Mouse (Mus musculus) small intestine, adult 2 months (tissue): ENCODE results near the gene Retn. TPM values are rescaled to one million over a fixed set of nuclear protein-coding genes. Genes with fewer than 3 reads are reported as not detected.

ENCODE experiments used
- H3K27ac ChIP-seq: fragments of 200-500 bp; 2 replicates; pipeline ENCODE4 v1.5.1; 2012; ENCODE audit warnings: low read depth, low read length, control low read depth, inconsistent platforms; ENCODE audit not compliant: insufficient read depth
- H3K27me3 ChIP-seq: fragments of 200-500 bp; 2 replicates; pipeline ENCODE4 v1.6.1; 2012; ENCODE audit warnings: mild to moderate bottlenecking, moderate library complexity, low read length, inconsistent platforms; ENCODE audit not compliant: control insufficient read depth, insufficient read depth
- H3K36me3 ChIP-seq: fragments of 200-500 bp; 2 replicates; pipeline ENCODE4 v1.6.1; 2012; ENCODE audit warnings: mild to moderate bottlenecking, low read length, control low read depth, inconsistent platforms; ENCODE audit not compliant: control insufficient read depth, insufficient read depth
- H3K4me1 ChIP-seq: fragments of 200-500 bp; 2 replicates; pipeline ENCODE4 v1.6.1; 2012; ENCODE audit warnings: low read length, inconsistent platforms, mixed read lengths; ENCODE audit not compliant: control insufficient read depth, insufficient read depth, insufficient read length
- H3K4me3 ChIP-seq: fragments of 200-500 bp; 2 replicates; pipeline ENCODE4 v1.5.1; 2012; ENCODE audit warnings: low read depth, mild to moderate bottlenecking, control low read depth, inconsistent platforms, low read length, moderate library complexity
- CTCF ChIP-seq: fragments of 200-500 bp; IDR thresholded peaks from 2 replicates; pipeline ENCODE4 v1.5.1; 2012; ENCODE audit warnings: low read depth, mild to moderate bottlenecking, control low read depth, inconsistent platforms, low read length, moderate library complexity, mixed read lengths; ENCODE audit not compliant: insufficient replicate concordance, insufficient read length; ENCODE audit errors: extremely low read depth
- POLR2A ChIP-seq: fragments of 200-500 bp; IDR thresholded peaks from 2 replicates; pipeline ENCODE4 v1.6.1; 2012; ENCODE audit warnings: low read depth, mild to moderate bottlenecking, control low read depth, inconsistent platforms, low read length, moderate library complexity
- WGBS: fragments of 180-500 bp; shearing (Covaris S2); methylation state at CpG from one replicate; pipeline ENCODE4 v1.1.7; 2018; 5-methylcytosine and 5-hydroxymethylcytosine counted together
- polyA plus RNA-seq: library from polyadenylated mRNA; depleted of rRNA; stranded (reverse); fragments of >200 nt; gene quantifications from 2 replicates; pipeline ENCODE4 v1.2.3, GENCODE M21; 2012

The Retn gene
- polyA plus RNA-seq, 1 experiment: 0.38 TPM

DNA sequence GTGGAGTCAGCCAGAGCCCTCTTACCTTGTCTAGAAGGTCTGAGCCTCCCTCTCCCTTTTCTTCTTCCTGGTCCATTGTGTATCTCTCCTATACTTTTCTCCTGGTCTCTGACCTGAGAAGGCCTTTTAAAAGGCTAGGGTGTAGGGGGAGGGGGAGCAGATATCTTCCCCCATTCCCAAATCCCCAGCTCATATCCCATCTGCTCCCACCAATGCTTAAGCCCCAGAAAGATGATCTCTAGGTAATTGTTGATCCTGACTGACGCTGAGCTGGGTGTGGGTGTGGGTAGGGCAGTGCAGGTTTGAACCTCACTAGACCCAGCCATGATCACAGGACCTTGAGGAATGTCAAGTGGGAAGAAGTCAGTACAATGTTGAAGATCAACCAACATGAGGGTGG, 30.1 kb upstream of the Retn start, which contains the start of gene Pcp2:
Pcp2 (minus strand) TSS at position 101 of the 400 bp plus-strand sequence.
- TF ChIP-seq CTCF (no peak), POLR2A (no peak)
- H3K4me3 ChIP-seq: no peak within 1 kb of the TSS
- peaks cover 4% of the 10 kb centered on the region; the same call in 1 of the 2 replicates for H3K4me1 ChIP-seq
- WGBS: 81% methylated on average over 1 of the region's 1 CpGs
- no peak within 1 kb of the TSS for H3K27ac ChIP-seq
- H3K27me3 ChIP-seq: no peaks in the 10 kb centered on the region
- 0 out of 2 replicates have a peak, but pooled peaks cover 2% of the 10 kb centered on the region for H3K36me3 ChIP-seq

DNA sequence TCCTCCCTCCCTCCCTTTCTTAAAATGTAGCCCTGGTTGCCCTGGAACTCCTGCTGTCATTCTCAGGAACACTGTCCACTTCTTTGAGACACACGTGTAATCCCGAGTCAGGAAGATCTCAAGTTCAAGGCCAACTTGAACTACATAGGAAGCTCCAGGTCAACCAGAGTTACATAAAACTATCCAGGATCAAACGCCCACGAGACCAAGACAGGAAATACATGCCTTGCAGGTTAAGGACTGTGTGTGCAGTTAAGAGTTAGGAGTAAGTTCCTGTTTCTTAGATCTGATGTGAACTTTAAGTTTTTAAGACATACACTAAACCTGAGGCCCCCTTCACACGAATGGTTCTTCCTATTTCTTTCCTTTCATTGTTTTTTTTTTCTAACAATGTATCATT, 28.6 kb upstream of the Retn start:
- no peak overlapping the region for H3K4me3 ChIP-seq
- H3K36me3 ChIP-seq: 0 out of 2 replicates have a peak, but pooled peaks cover 2% of the 10 kb centered on the region
- TF ChIP-seq POLR2A (no peak), CTCF (no peak)
- WGBS: 53% methylated on average over 5 of the region's 5 CpGs
- no peak overlapping the region for H3K27ac ChIP-seq
- H3K27me3 ChIP-seq: no peaks in the 10 kb centered on the region
- H3K4me1 ChIP-seq: peaks cover 2% of the 10 kb centered on the region; the same call in 1 of the 2 replicates

DNA sequence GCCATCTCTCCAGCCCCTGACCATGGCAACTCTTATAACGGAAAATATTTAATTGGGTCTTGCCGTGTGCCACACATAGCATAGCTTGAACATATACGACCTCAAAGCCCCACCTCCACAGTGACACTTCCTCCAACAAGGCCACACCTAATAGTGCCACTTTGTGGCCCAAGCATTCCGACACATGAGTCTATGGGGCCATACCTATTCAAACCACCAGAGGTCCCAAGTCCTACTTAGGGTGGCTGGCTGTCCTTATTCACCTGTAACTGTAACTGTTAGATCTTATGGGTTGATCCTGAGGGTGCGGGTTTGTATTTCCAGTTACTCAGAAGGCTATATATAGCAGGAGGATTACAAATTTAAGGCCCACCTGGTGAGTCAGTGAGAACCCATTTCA, 27.6 kb upstream of the Retn start:
- WGBS: 27% methylated on average over 5 of the region's 5 CpGs
- Histone ChIP-seq H3K27me3 (no peaks in the 10 kb centered on the region), H3K36me3 (0 out of 2 replicates have a peak, but pooled peaks cover 2% of the 10 kb centered on the region), H3K4me1 (no peaks in the 10 kb centered on the region), H3K27ac (no peak overlapping the region), H3K4me3 (no peak overlapping the region)
- TF ChIP-seq CTCF: peak; percentile 16; the same call in 1 of the 2 replicates
- TF ChIP-seq POLR2A: no peak

DNA sequence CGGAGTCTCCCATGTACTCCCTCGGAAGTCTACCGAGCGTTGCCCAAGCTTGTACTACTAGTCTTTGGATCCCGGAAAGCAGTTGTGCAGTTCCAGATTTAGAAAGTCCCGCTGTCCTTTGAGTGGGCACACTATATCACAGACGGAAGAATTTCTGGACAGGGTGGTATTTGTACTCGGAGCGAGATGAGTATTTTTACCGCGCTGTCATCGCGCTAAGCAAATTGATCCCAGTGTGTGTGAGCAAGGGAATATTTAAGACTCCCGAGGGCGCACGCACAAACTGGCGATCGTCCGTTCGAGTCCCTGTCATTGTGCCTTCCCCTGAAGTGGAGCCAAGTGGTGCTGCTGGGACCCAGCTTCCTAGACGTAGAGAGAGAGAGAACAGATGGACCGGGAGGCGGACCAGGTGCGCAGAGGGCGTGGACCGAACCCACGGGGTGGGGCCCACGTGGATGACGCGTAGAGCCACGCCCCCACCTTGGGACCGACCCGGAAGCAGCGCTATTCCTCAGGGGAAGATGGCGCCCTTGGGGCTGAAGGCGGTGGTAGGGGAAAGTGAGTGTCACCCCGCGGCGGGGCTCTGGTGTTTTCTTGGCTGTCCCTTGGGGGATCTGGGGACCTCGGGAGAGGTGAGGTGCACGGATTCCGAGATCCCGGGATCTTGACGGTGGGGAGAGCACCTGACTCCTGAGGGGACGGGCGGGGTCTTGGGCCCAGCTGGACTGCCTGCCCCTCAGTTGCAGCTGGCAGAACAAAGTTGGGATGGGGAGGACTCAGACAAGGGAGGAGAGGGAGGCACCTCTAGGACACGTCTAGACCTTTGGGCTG, 24.7 kb upstream of the Retn start, which contains the start of gene Stxbp2:
Stxbp2 (plus strand) TSS at position 309 of the 831 bp plus-strand sequence.
- H3K36me3 ChIP-seq: peaks cover 19% of the 10 kb centered on the region
- H3K4me1 ChIP-seq: no peaks in the 10 kb centered on the region
- peak within 1 kb of the TSS; percentile 81 for H3K4me3 ChIP-seq
- 3% methylated on average over 47 of the region's 47 CpGs for WGBS
- H3K27ac ChIP-seq: peak within 1 kb of the TSS; percentile 18; the same call in 1 of the 2 replicates
- no peaks in the 10 kb centered on the region for H3K27me3 ChIP-seq
- TF ChIP-seq POLR2A (peak; percentile 84; the same call in 1 of the 2 replicates), CTCF (no peak)

DNA sequence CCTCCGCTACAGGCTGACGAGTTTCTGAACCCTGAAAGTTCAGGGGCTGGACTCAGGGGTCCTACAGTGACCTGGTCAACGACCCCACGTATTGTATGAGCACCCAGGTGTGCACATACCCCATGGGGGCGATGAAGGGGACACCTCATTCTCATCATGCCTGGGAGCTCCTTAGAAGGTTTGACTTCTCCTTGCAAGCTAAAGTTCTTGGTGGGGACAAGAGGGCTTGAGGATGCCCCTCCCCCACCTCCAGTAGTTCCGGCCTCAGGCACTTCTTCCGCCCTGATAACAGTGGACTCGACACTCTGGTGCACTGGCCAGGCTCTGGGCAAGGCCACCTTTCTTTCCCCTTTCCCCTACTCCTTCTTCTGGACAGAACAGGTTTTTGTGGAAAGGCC, 24.1 kb upstream of the Retn start:
- H3K36me3 ChIP-seq: peaks cover 25% of the 10 kb centered on the region
- peak overlapping the region; percentile 18; the same call in 1 of the 2 replicates for H3K27ac ChIP-seq
- no peaks in the 10 kb centered on the region for H3K4me1 ChIP-seq
- peak overlapping the region; percentile 81 for H3K4me3 ChIP-seq
- TF ChIP-seq CTCF: no peak
- no peak for TF ChIP-seq POLR2A
- no peaks in the 10 kb centered on the region for H3K27me3 ChIP-seq
- WGBS: 4% methylated on average over 8 of the region's 8 CpGs

DNA sequence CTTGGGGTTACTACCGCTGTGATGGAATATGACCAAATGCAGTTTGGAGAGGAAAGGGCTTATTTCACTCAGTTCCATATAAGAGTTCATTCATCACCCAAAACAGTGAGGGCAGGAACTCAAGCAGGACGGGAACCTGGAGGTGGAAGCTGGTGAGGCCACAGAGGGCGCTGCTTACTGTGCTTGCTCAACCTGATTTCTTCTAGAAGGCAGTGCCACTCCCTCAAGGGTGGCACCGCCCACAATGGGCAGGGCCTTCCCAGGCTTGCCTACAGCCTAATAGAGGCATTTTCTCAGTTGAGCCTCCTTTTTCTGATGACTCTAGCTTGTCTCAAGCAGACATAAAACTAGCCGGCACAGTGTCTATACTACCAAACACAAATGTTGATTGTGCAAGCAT, 9.8 kb upstream of the Retn start:
- Histone ChIP-seq H3K27me3 (no peaks in the 10 kb centered on the region), H3K4me1 (peaks cover 2% of the 10 kb centered on the region; the same call in 1 of the 2 replicates), H3K27ac (no peak overlapping the region), H3K4me3 (no peak overlapping the region), H3K36me3 (peaks cover 21% of the 10 kb centered on the region)
- TF ChIP-seq POLR2A (no peak), CTCF (peak; percentile 36; the same call in 1 of the 2 replicates)
- 9% methylated on average over 5 of the region's 5 CpGs for WGBS
